Mouse (Mus musculus) kidney, adult 2 months (tissue): ENCODE measurements around the gene Sfmbt1. TPM values are rescaled to one million over a fixed set of nuclear protein-coding genes. Genes with fewer than 3 reads are reported as not detected.

ENCODE experiments used
- DNase-seq: peaks from one replicate; pipeline ENCODE4 v3.0.0; 2021
- H3K27ac ChIP-seq: fragments of 200-500 bp; 2 replicates; pipeline ENCODE4 v1.5.1; 2012; ENCODE audit warnings: low read depth, low read length, control low read depth, inconsistent platforms; ENCODE audit not compliant: insufficient read depth
- H3K27me3 ChIP-seq: fragments of 200-500 bp; replicated peaks from 2 replicates; pipeline ENCODE4 v1.6.1; 2012; ENCODE audit warnings: mild to moderate bottlenecking, moderate library complexity, low read length, inconsistent platforms; ENCODE audit not compliant: control insufficient read depth, insufficient read depth
- H3K36me3 ChIP-seq: fragments of 200-500 bp; 2 replicates; pipeline ENCODE4 v1.6.1; 2012; ENCODE audit warnings: mild to moderate bottlenecking, moderate library complexity, low read length, inconsistent platforms; ENCODE audit not compliant: control insufficient read depth, insufficient read depth
- H3K4me1 ChIP-seq: fragments of 200-500 bp; 2 replicates; pipeline ENCODE4 v1.6.1; 2011; ENCODE audit warnings: low read length; ENCODE audit not compliant: control insufficient read depth, insufficient read depth
- H3K4me3 ChIP-seq: fragments of 200-500 bp; 2 replicates; pipeline ENCODE4 v1.5.1; 2011; ENCODE audit warnings: mild to moderate bottlenecking, low read depth, low read length, control low read depth; ENCODE audit not compliant: insufficient read depth
- CTCF ChIP-seq: fragments of 200-500 bp; conservative IDR thresholded peaks from 2 replicates; pipeline ENCODE4 v1.5.1; 2011; ENCODE audit warnings: low read depth, mild to moderate bottlenecking, control low read depth, low read length, moderate library complexity, mixed read lengths; ENCODE audit not compliant: insufficient read depth, insufficient read length
- POLR2A ChIP-seq: fragments of 200-500 bp; IDR thresholded peaks from one replicate; pipeline ENCODE4 v1.6.1; 2011; ENCODE audit warnings: low read depth, low read length, control low read depth
- WGBS: fragments of 180-500 bp; shearing (Covaris S2); methylation state at CpG from one replicate; pipeline ENCODE4 v1.1.7; 2018; 5-methylcytosine and 5-hydroxymethylcytosine counted together
- polyA plus RNA-seq: library from polyadenylated mRNA; depleted of rRNA; stranded (reverse); fragments of >200 nt; gene quantifications from 2 replicates; pipeline ENCODE4 v1.2.3, GENCODE M21; 2012

Gene Sfmbt1
- polyA plus RNA-seq, 1 experiment: 3.3 TPM

- DNase-seq: no peak
- peaks cover 3% of the 10 kb centered on the region for H3K36me3 ChIP-seq
- H3K4me1 ChIP-seq: no peaks in the 10 kb centered on the region
- H3K27ac ChIP-seq: no peak overlapping the region
- TF ChIP-seq CTCF: no peak
- TF ChIP-seq POLR2A: no peak
- H3K4me3 ChIP-seq: no peak overlapping the region
- H3K27me3 ChIP-seq: no peaks in the 10 kb centered on the region
- WGBS: 72% methylated on average over 3 of the region's 3 CpGs
Measured at GRCm38 (mm10) chr14:30682131-30682530, 32.5 kb upstream of the Sfmbt1 start.

DNA sequence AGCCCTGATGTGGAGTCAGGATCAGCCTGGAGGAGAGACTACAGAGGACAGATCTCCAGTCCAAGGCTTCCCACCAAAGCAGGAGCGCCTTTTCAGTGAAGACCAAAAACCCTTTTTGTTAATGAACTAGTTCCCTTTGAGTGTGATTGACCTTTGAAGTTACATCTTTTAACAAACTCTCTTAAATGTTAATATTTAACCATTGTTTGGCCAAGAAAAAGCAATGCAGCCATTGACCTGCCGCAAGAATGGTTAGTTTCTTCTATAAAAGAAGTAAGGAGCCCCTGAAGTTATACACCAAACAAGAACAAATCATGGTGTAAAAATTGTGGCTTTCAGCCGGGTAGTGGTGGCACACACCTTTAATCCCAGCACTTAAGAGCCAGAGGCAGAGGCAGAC, 24.0 kb upstream of the Sfmbt1 start:
- no peak for TF ChIP-seq POLR2A
- TF ChIP-seq CTCF: no peak
- H3K27me3 ChIP-seq: no peaks in the 10 kb centered on the region
- peak overlapping the region; percentile 74 for H3K27ac ChIP-seq
- H3K4me1 ChIP-seq: peaks cover 8% of the 10 kb centered on the region; the same call in 1 of the 2 replicates
- WGBS: 52% methylated on average over 3 of the region's 3 CpGs
- no peak overlapping the region for H3K4me3 ChIP-seq
- DNase-seq: peak; percentile 74
- H3K36me3 ChIP-seq: no peaks in the 10 kb centered on the region

GRCm38 (mm10) chr14:30692439-30692838, 22.2 kb upstream of the Sfmbt1 start:
- no peak for TF ChIP-seq POLR2A
- no peak for TF ChIP-seq CTCF
- H3K36me3 ChIP-seq: no peaks in the 10 kb centered on the region
- H3K27ac ChIP-seq: no peak overlapping the region
- no peak overlapping the region for H3K4me3 ChIP-seq
- H3K27me3 ChIP-seq: no peaks in the 10 kb centered on the region
- no peak for DNase-seq
- H3K4me1 ChIP-seq: peaks cover 8% of the 10 kb centered on the region; the same call in 1 of the 2 replicates
- WGBS: 83% methylated on average over 6 of the region's 6 CpGs

DNA sequence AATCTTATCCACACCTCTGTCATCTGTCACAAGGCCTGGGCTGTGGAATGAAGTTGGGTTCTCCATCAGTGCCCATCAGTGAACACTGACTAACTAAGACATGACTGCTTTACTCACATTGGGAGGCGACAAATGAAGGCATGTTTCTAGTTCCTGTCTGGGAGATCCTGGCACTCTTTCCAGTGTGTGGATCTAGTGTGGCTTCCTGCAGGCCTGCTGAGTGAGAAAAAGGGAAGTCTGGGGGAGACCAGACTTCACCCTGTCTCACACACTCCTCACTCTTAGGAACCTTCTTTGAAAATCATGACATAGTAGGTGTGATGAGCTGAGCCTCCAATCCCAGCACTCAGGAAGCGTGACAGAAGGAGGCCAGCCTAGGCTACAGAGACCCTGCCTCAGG, 19.9 kb upstream of the Sfmbt1 start:
- Histone ChIP-seq H3K36me3 (no peaks in the 10 kb centered on the region), H3K27me3 (no peaks in the 10 kb centered on the region), H3K4me1 (peaks cover 8% of the 10 kb centered on the region; the same call in 1 of the 2 replicates), H3K4me3 (no peak overlapping the region), H3K27ac (no peak overlapping the region)
- 70% methylated on average over 2 of the region's 2 CpGs for WGBS
- no peak for TF ChIP-seq POLR2A
- TF ChIP-seq CTCF: no peak
- no peak for DNase-seq

- Histone ChIP-seq H3K4me3 (no peak overlapping the region), H3K27ac (no peak overlapping the region), H3K4me1 (peaks cover 4% of the 10 kb centered on the region; the same call in 1 of the 2 replicates), H3K27me3 (no peaks in the 10 kb centered on the region), H3K36me3 (no peaks in the 10 kb centered on the region)
- 2% methylated on average over 4 of the region's 4 CpGs for WGBS
- peak; percentile 91 for DNase-seq
- TF ChIP-seq POLR2A: no peak
- TF ChIP-seq CTCF: peak; percentile 41
Measured at GRCm38 (mm10) chr14:30695609-30696008, 19.0 kb upstream of the Sfmbt1 start.

- TF ChIP-seq POLR2A: no peak
- no peak for TF ChIP-seq CTCF
- H3K4me3 ChIP-seq: no peak overlapping the region
- no peaks in the 10 kb centered on the region for H3K36me3 ChIP-seq
- H3K27ac ChIP-seq: no peak overlapping the region
- no peaks in the 10 kb centered on the region for H3K27me3 ChIP-seq
- no peaks in the 10 kb centered on the region; the same call in 1 of the 2 replicates for H3K4me1 ChIP-seq
- 82% methylated on average over 15 of the region's 15 CpGs for WGBS
- no peak for DNase-seq
Measured at GRCm38 (mm10) chr14:30697407-30698052, 17.1 kb upstream of the Sfmbt1 start.

DNA sequence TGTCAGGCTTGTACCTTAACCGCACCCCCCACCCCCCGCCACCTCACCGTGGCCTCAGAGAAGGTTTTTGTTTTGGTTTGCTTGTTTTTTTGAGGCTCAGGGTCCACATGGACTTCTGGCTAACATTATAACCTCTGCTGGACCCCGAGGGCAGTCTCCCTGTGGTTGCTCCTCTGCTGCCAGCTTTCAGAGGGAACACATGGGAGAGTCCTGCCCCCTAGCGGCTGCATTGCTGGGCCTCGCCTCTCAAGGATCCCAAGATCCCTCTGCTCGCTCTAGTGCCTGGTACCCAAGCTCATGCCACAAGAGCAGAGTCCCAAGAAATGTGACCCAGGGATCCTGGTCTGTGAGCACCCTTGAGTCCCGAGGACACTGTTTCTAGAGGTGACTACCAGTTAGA, 15.0 kb upstream of the Sfmbt1 start:
- Histone ChIP-seq H3K4me1 (no peaks in the 10 kb centered on the region; the same call in 1 of the 2 replicates), H3K36me3 (no peaks in the 10 kb centered on the region), H3K27me3 (no peaks in the 10 kb centered on the region), H3K27ac (no peak overlapping the region), H3K4me3 (no peak overlapping the region)
- DNase-seq: peak; percentile 63
- WGBS: 39% methylated on average over 8 of the region's 8 CpGs
- TF ChIP-seq CTCF (peak; percentile 83), POLR2A (no peak)
